Mouse (Mus musculus) G1E (cell line): Measurements from ENCODE around the gene Slc5a8. TPM values are rescaled to one million over a fixed set of nuclear protein-coding genes. Genes with fewer than 3 reads are reported as not detected.

Experiments
- ATAC-seq: 2 replicates; pipeline ENCODE4 v1.8.0; 2016; ENCODE audit warnings: mild to moderate bottlenecking; ENCODE audit not compliant: insufficient number of reproducible peaks, poor library complexity, low FRiP score, severe bottlenecking; ENCODE audit errors: extremely low read depth
- DNase-seq: peaks from one replicate; pipeline ENCODE4 v3.0.0; 2012; ENCODE audit warnings: low spot score
- H3K27me3 ChIP-seq: 2 replicates; pipeline ENCODE4 v1.6.1; 2012; ENCODE audit warnings: mild to moderate bottlenecking, low read length, inconsistent platforms; ENCODE audit not compliant: insufficient read depth
- H3K36me3 ChIP-seq: replicated peaks from 2 replicates; pipeline ENCODE3; 2012; ENCODE audit warnings: mild to moderate bottlenecking, inconsistent platforms
- H3K4me1 ChIP-seq: 2 replicates; pipeline ENCODE4 v1.6.1; 2012; ENCODE audit warnings: low read depth, low read length, inconsistent platforms, mixed read lengths; ENCODE audit not compliant: insufficient read depth
- H3K4me3 ChIP-seq: 2 replicates; pipeline ENCODE4 v1.5.1; 2012; ENCODE audit warnings: low read depth, mild to moderate bottlenecking, inconsistent platforms, low read length, moderate library complexity, mixed read lengths
- H3K9me3 ChIP-seq: replicated peaks from 2 replicates; pipeline ENCODE4 v1.6.1; 2012; ENCODE audit warnings: inconsistent platforms
- CTCF ChIP-seq: IDR thresholded peaks from 2 replicates; pipeline ENCODE4 v1.5.1; 2012; ENCODE audit warnings: low read depth, low read length, inconsistent platforms, mixed read lengths
- GATA1 ChIP-seq: IDR thresholded peaks from 2 replicates; pipeline ENCODE4 v1.6.1; 2012; ENCODE audit warnings: borderline replicate concordance, low read length, inconsistent platforms, mixed read lengths
- GATA2 ChIP-seq: IDR thresholded peaks from 2 replicates; pipeline ENCODE4 v1.6.1; 2012; ENCODE audit warnings: low read depth, low read length, inconsistent platforms, borderline replicate concordance
- POLR2AphosphoS5 ChIP-seq: IDR thresholded peaks from 2 replicates; pipeline ENCODE4 v1.6.1; 2012; ENCODE audit warnings: low read depth, low read length, inconsistent platforms; ENCODE audit not compliant: insufficient replicate concordance
- TAL1 ChIP-seq: conservative IDR thresholded peaks from 2 replicates; pipeline ENCODE4 v1.6.1; 2012; ENCODE audit warnings: low read depth, low read length, inconsistent platforms, mixed read lengths
- polyA plus RNA-seq: library from polyadenylated mRNA; stranded (reverse); fragments of >175 nt; gene quantifications from 2 replicates; pipeline ENCODE4 v1.2.3, GENCODE M21; 2012
- total RNA-seq, 2 experiments: library from RNA; stranded (forward) in 1 of 2; stranded (reverse) in 1 of 2; fragments of 200-1000 nt in 1 of 2; fragments of >200 nt in 1 of 2; fragmentation: Nextera tagmentation in 1 of 2; gene quantifications; 2 replicates each; pipeline ENCODE4 v1.2.3; 2014 to 2017

The Slc5a8 gene
- total RNA-seq (2014; fragmentation: Nextera tagmentation) = not detected in 2 replicates
- 0.06 and 0.11 TPM in 2 replicates for total RNA-seq (2017)
- not detected in 2 replicates for polyA plus RNA-seq

DNA sequence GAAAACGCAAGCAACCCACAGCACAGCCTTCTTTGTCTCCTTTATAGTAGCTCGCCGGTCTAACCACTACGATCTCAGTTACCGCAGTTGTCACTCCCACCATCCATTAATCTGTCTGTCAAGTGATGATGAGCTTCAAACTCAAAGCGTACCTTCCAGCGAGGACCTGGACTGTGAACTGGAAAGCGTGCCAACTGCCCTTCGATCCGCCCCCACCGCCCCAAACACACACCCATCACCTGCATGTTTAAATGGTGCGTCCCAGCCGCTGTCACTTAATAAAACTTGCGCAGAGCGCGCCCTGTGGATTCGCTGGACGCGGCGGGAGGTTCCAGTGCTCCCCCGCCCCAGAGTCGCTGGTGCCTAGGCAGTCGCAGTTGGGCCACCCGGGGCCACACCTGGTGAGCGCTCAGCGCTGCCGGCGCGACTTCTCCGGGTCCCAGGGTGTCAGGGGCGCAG is at the start of gene Slc5a8:
Slc5a8 (plus strand) TSS at position 361 of the 459 bp plus-strand sequence.
- no peaks in the 10 kb centered on the region for H3K4me1 ChIP-seq
- ATAC-seq (no peak), DNase-seq (no peak)
- TF ChIP-seq POLR2AphosphoS5 = no peak
- no peak for TF ChIP-seq TAL1
- TF ChIP-seq CTCF = no peak
- TF ChIP-seq GATA2 = no peak
- TF ChIP-seq GATA1 = no peak
- H3K4me3 ChIP-seq = no peak within 1 kb of the TSS
- no peaks in the 10 kb centered on the region for H3K36me3 ChIP-seq
- no peaks in the 10 kb centered on the region for H3K27me3 ChIP-seq
- no peaks in the 10 kb centered on the region; the same call in 1 of the 2 replicates for H3K9me3 ChIP-seq

DNA sequence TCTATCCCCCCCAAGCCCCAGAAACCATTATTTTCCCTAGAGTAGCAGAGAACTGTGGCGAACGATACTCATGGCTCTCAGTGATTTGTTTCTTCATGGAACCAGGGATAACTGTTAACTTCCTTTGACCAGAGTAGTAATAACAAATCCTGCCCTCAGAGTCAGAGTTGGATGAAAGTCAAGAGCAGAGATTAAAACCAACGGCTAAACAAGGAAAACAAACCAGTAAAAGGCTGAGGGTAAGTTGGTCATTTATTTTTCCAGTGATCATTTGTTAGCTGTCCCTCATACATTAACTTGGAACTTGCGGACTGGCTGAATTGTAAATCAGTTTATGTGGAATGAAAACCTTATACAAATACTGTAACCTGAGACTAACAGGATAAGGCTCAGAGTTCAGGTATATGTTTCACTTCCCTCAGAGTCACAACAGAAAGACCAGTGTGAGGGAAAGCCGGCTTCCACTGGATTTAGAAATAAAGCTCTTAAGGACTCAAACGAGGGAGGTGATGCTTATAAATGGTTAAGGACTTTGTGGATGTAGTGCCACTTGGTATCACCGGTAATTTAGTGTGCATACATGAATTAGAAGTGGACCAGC is 36.8 kb upstream of the Slc5a8 start:
- no peak overlapping the region for H3K4me3 ChIP-seq
- H3K27me3 ChIP-seq = no peaks in the 10 kb centered on the region
- no peak for TF ChIP-seq CTCF
- TF ChIP-seq POLR2AphosphoS5 = no peak
- TF ChIP-seq GATA2 = no peak
- no peak for TF ChIP-seq TAL1
- no peak for TF ChIP-seq GATA1
- no peaks in the 10 kb centered on the region for H3K4me1 ChIP-seq
- DNase-seq = no peak
- no peaks in the 10 kb centered on the region for H3K9me3 ChIP-seq
- no peak for ATAC-seq
- no peaks in the 10 kb centered on the region for H3K36me3 ChIP-seq

DNA sequence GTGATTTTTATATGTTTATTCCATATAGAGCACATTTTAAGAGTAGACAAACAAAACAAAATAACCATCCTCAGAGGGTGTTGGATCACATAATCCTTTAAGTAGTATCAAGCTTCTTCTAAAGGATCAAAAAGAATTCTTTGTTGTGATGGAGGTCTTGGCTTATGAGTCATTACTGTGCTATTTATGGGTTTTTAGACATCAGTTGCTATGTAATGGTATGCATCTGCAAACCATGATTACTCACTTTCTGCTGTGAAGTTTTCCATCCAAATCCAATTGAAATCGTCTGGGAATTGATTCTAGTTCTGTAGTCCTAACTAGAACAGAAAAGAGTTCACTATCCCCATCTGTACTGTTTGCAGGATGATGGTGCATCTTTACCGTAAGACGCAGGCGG is 35.8 kb upstream of the Slc5a8 start:
- TF ChIP-seq TAL1 = no peak
- TF ChIP-seq GATA2 = no peak
- TF ChIP-seq POLR2AphosphoS5 = no peak
- no peak for TF ChIP-seq GATA1
- no peak for TF ChIP-seq CTCF
- ATAC-seq (no peak), DNase-seq (no peak)
- Histone ChIP-seq H3K4me3 (no peak overlapping the region), H3K4me1 (no peaks in the 10 kb centered on the region), H3K27me3 (no peaks in the 10 kb centered on the region), H3K9me3 (no peaks in the 10 kb centered on the region), H3K36me3 (no peaks in the 10 kb centered on the region)

DNA sequence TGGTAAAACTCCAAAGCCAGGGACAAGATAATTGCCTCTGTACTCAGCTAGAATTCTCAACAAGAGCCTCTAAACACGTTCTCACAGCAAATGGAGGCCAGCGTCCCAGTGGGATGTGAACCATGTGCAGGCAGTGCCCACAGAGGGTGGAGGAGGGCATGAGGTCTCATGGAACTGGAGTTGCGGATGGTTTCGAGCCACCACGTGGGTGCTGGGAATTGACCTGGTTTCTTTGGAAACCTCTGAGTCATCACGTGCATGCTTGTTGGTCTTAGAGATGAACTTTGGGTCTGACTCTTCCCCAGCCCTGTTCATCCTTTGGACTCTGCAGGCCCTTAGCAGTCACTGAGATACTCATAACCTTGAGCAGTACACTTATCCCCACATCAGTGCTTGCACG is 32.5 kb upstream of the Slc5a8 start:
- ATAC-seq (no peak), DNase-seq (no peak)
- H3K36me3 ChIP-seq = no peaks in the 10 kb centered on the region
- no peak overlapping the region for H3K4me3 ChIP-seq
- no peaks in the 10 kb centered on the region for H3K27me3 ChIP-seq
- no peaks in the 10 kb centered on the region for H3K9me3 ChIP-seq
- no peak for TF ChIP-seq POLR2AphosphoS5
- no peak for TF ChIP-seq CTCF
- TF ChIP-seq GATA1 = no peak
- TF ChIP-seq GATA2 = no peak
- no peak for TF ChIP-seq TAL1
- H3K4me1 ChIP-seq = no peaks in the 10 kb centered on the region

DNA sequence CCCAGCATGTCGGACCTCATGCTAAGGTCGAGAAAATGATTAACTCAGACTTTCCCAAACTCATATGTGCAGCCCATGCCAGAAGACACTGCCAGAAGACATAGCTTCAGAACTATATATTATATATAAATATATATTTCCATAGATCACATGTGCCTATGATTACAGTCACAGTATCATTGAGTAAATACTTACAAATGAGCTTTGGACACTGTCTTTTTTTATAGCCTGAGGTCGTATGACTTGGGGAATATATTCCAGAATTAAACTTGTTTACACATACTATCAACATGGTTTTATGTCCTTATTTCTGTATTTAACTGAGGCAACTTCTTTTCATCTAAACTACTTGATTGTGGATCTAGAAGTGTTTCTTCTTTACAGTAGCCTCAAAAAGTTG is 24.9 kb upstream of the Slc5a8 start:
- no peaks in the 10 kb centered on the region for H3K27me3 ChIP-seq
- no peaks in the 10 kb centered on the region for H3K36me3 ChIP-seq
- DNase-seq (no peak), ATAC-seq (no peak)
- TF ChIP-seq TAL1 (no peak), POLR2AphosphoS5 (no peak), GATA1 (no peak), GATA2 (no peak), CTCF (no peak)
- H3K9me3 ChIP-seq = no peaks in the 10 kb centered on the region
- no peak overlapping the region for H3K4me3 ChIP-seq
- H3K4me1 ChIP-seq = no peaks in the 10 kb centered on the region

DNA sequence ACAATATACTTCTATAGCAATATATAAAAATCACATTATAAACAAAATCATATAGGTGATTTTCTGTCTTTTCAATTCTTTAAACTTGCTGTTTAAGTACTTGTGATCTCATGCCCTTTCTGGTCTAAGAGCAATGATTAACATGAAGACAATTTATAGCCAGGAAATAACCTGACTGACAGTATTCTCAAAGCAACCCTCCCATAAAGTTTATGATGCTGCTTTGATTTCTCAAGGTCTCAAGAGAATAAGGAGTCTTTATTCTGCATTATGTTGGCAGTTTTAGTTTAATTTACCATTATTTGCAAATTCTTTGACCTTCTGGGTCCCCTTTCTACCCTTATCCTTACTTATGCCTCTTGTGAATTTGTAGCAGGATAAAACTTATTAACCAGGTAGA is 24.4 kb upstream of the Slc5a8 start:
- H3K27me3 ChIP-seq = no peaks in the 10 kb centered on the region
- ATAC-seq = no peak
- DNase-seq = no peak
- H3K4me3 ChIP-seq = no peak overlapping the region
- no peaks in the 10 kb centered on the region for H3K4me1 ChIP-seq
- H3K9me3 ChIP-seq = no peaks in the 10 kb centered on the region
- H3K36me3 ChIP-seq = no peaks in the 10 kb centered on the region
- no peak for TF ChIP-seq POLR2AphosphoS5
- TF ChIP-seq TAL1 = no peak
- no peak for TF ChIP-seq GATA1
- no peak for TF ChIP-seq CTCF
- TF ChIP-seq GATA2 = no peak
